18 mouse cellular contexts compared by ENCODE assay signal in genomic region chr14:105773674-105774073, GRCm38 (mm10).
"Had no signal": no experiment of that assay in that cellular context is flagged by ENCODE, and none has a peak within 500 bp of the region (broad histone marks: within the 10 kb centered on the region; RNA-seq: fewer than 3 reads in every experiment).

No protein-coding gene starts in this region.

- H3K4me1 ChIP-seq: liver, embryonic 12.5 days; midbrain, embryonic 10.5 days; midbrain, embryonic 12.5 days; neural tube, embryonic 12.5 days had no signal

- H3K4me3 ChIP-seq: liver, embryonic 12.5 days; midbrain, embryonic 10.5 days; midbrain, embryonic 12.5 days; myocyte; neural tube, embryonic 12.5 days had no signal

- H3K36me3 ChIP-seq: liver, embryonic 12.5 days; midbrain, embryonic 10.5 days; midbrain, embryonic 12.5 days; neural tube, embryonic 12.5 days had no signal

- H3K27me3 ChIP-seq: liver, embryonic 12.5 days; midbrain, embryonic 12.5 days; neural tube, embryonic 12.5 days had no signal

- H3K27ac ChIP-seq: liver, embryonic 12.5 days; liver, embryonic 14.5 days; midbrain, embryonic 10.5 days; midbrain, embryonic 12.5 days; neural tube, embryonic 12.5 days had no signal

- H3K4me2 ChIP-seq: liver, embryonic 12.5 days; lung, embryonic 14.5 days; midbrain, embryonic 12.5 days; neural tube, embryonic 12.5 days had no signal

- ATAC-seq: liver, embryonic 12.5 days; midbrain, embryonic 16.5 days had no signal

- DNase-seq: lung, adult 18-20 months; lung, embryonic 14.5 days; lung, postnatal 10 days; lung, postnatal 4 days; right cerebral cortex, adult 18-20 months; right cerebral cortex, postnatal 25 days; right cerebral cortex, postnatal 4 days; spleen, adult 18-20 months; thymus, adult 18-20 months; thymus, postnatal 14 days; thymus, postnatal 36 days had no signal

- H3K9ac ChIP-seq: liver, embryonic 12.5 days; liver, embryonic 14.5 days; lung, embryonic 14.5 days; midbrain, embryonic 12.5 days; neural tube, embryonic 12.5 days had no signal

- H3K9me3 ChIP-seq: liver, embryonic 12.5 days; midbrain, embryonic 10.5 days; midbrain, embryonic 12.5 days; neural tube, embryonic 12.5 days had no signal
